Mouse (Mus musculus) heart, embryonic 13.5 days (tissue): ENCODE data around the gene Fkbp9. TPM values are rescaled to one million over a fixed set of nuclear protein-coding genes. Genes with fewer than 3 reads are reported as not detected.

Experiments
- ATAC-seq: fragments of 200-750 bp; cut with Nextera tagmentation; 2 replicates; pipeline ENCODE4 v1.8.0; 2017; ENCODE audit warnings: moderate TSS enrichment; ENCODE audit not compliant: insufficient number of reproducible peaks, low FRiP score, low TSS enrichment; ENCODE audit errors: extremely low read depth
- H3K27ac ChIP-seq: fragments of 300-500 bp; sonication (generic); replicated peaks from 2 replicates; pipeline ENCODE4 v1.5.1; 2015; ENCODE audit warnings: moderate library complexity, mild to moderate bottlenecking, inconsistent platforms
- H3K27me3 ChIP-seq: fragments of 300-500 bp; sonication (generic); replicated peaks from 2 replicates; pipeline ENCODE4 v1.6.1; 2015; ENCODE audit warnings: mild to moderate bottlenecking, inconsistent platforms
- H3K36me3 ChIP-seq: fragments of 300-500 bp; sonication (generic); 2 replicates; pipeline ENCODE4 v1.6.1; 2015; ENCODE audit warnings: mild to moderate bottlenecking, inconsistent platforms
- H3K4me1 ChIP-seq: fragments of 300-500 bp; sonication (generic); 2 replicates; pipeline ENCODE4 v1.6.1; 2015; ENCODE audit warnings: inconsistent platforms
- H3K4me2 ChIP-seq: fragments of 300-500 bp; sonication (generic); 2 replicates; pipeline ENCODE4 v1.6.1; 2015; ENCODE audit warnings: inconsistent platforms, mild to moderate bottlenecking, moderate library complexity
- H3K4me3 ChIP-seq: fragments of 300-500 bp; sonication (generic); 2 replicates; pipeline ENCODE4 v1.5.1; 2015; ENCODE audit warnings: moderate library complexity, mild to moderate bottlenecking, inconsistent platforms
- H3K9ac ChIP-seq: fragments of 300-500 bp; sonication (generic); 2 replicates; pipeline ENCODE4 v1.6.1; 2015; ENCODE audit warnings: inconsistent platforms, mild to moderate bottlenecking, moderate library complexity
- H3K9me3 ChIP-seq: fragments of 300-500 bp; sonication (generic); 2 replicates; pipeline ENCODE4 v1.6.1; 2016; ENCODE audit warnings: inconsistent platforms
- WGBS: fragments of 180-500 bp; shearing (Covaris S2); methylation state at CpG from one replicate; pipeline ENCODE4 v1.1.7; 2015; ENCODE audit warnings: mixed read lengths; 5-methylcytosine and 5-hydroxymethylcytosine counted together
- polyA plus RNA-seq: library from polyadenylated mRNA; unstranded; fragments of >200 nt; fragmentation: Nextera tagmentation; extraction: Ambion mirVana; gene quantifications from 2 replicates; pipeline ENCODE4 v1.2.1, GENCODE M21; 2015

The Fkbp9 gene
- polyA plus RNA-seq, 1 experiment from 2014 or later: 131 TPM

GRCm38 (mm10) chr6:56879352-56879955, 47.6 kb downstream of the Fkbp9 start:
- 15% methylated on average over 1 of the region's 1 CpGs for WGBS
- Histone ChIP-seq H3K27me3 (no peaks in the 10 kb centered on the region), H3K4me1 (peaks cover 23% of the 10 kb centered on the region), H3K4me2 (peak overlapping the region; percentile 24), H3K27ac (peak overlapping the region; percentile 79), H3K36me3 (peaks cover 84% of the 10 kb centered on the region), H3K9me3 (no peaks in the 10 kb centered on the region), H3K9ac (0 out of 2 replicates have a peak overlapping the region, but pooled peaks have one; percentile 11), H3K4me3 (no peak overlapping the region)
- peak; percentile 42; the same call in 1 of the 2 replicates for ATAC-seq

DNA sequence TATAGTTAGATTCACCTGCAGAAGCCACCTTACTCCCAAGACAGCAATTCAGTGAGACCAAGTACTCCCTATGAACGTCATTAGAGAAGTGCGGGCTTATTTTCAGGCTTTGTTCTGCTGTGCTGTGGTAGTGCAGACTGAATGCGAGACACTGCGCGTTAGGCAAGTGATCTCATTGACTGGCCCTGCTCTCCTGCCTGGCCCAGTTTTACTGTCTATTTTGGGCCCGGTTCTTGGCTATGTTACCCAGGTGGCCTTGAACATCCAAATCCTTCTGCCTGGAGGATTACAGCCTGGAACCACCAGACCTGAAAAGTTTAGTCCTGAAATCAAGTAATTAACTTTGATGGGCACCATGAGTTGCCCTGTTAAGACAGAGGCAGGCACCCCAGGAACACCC, 56.7 kb downstream of the Fkbp9 start:
- H3K27ac ChIP-seq: no peak overlapping the region
- H3K4me3 ChIP-seq: no peak overlapping the region
- no peaks in the 10 kb centered on the region for H3K4me1 ChIP-seq
- H3K36me3 ChIP-seq: peaks cover 77% of the 10 kb centered on the region
- ATAC-seq: no peak
- H3K27me3 ChIP-seq: no peaks in the 10 kb centered on the region
- H3K4me2 ChIP-seq: no peak overlapping the region
- no peak overlapping the region for H3K9ac ChIP-seq
- WGBS: 89% methylated on average over 6 of the region's 6 CpGs
- H3K9me3 ChIP-seq: no peaks in the 10 kb centered on the region

DNA sequence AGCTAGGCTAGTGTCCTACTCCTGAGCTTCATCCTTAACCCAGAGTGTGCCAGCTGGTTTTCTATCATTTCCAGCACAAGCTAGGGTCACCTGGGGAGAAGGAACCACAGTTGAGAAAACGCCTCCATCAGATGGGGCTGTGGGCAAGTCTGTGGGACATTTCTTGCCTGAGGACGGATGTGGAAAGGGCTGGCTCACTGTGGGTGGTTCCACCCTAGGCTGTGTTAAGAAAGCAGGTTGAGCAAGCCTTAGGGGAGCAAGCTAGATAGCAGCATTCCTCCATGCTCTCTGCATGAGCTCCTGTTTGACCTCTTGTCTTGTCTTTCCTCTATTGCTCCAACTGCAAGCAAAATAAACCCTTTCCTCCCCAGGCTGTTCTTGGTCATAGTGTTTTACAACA, 58.9 kb downstream of the Fkbp9 start:
- H3K36me3 ChIP-seq: peaks cover 58% of the 10 kb centered on the region
- no peak overlapping the region for H3K4me3 ChIP-seq
- H3K27ac ChIP-seq: no peak overlapping the region
- H3K27me3 ChIP-seq: no peaks in the 10 kb centered on the region
- H3K9me3 ChIP-seq: no peaks in the 10 kb centered on the region
- H3K4me2 ChIP-seq: no peak overlapping the region
- H3K4me1 ChIP-seq: no peaks in the 10 kb centered on the region
- H3K9ac ChIP-seq: no peak overlapping the region
- WGBS: 82% methylated on average over 2 of the region's 2 CpGs
- no peak for ATAC-seq

DNA sequence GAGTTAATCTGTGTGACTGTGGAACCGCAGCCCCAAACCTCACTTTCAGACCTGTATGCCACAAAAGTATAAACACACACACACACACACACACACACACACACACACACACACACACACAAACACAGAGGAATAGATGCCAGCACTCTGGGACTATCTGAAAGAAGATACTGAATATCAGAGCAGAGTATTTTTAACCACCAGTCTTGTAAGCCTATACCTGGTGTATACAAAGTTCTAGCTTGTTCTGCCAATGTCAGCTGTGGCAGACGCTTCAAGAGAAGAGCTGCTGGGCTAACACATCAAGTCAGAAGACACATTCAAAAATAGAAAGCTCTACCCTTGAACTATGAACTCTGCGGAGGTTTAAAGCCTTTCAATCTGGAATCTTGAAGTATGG, 67.7 kb downstream of the Fkbp9 start:
- 0 out of 2 replicates have a peak, but pooled peaks cover 2% of the 10 kb centered on the region for H3K36me3 ChIP-seq
- H3K27ac ChIP-seq: peak overlapping the region; percentile 36
- WGBS: 44% methylated on average over 3 of the region's 3 CpGs
- H3K9me3 ChIP-seq: no peaks in the 10 kb centered on the region
- H3K9ac ChIP-seq: peak overlapping the region; percentile 52
- ATAC-seq: no peak
- H3K4me3 ChIP-seq: peak overlapping the region; percentile 14; the same call in 1 of the 2 replicates
- peak overlapping the region; percentile 70 for H3K4me2 ChIP-seq
- peaks cover 53% of the 10 kb centered on the region for H3K4me1 ChIP-seq
- H3K27me3 ChIP-seq: no peaks in the 10 kb centered on the region

DNA sequence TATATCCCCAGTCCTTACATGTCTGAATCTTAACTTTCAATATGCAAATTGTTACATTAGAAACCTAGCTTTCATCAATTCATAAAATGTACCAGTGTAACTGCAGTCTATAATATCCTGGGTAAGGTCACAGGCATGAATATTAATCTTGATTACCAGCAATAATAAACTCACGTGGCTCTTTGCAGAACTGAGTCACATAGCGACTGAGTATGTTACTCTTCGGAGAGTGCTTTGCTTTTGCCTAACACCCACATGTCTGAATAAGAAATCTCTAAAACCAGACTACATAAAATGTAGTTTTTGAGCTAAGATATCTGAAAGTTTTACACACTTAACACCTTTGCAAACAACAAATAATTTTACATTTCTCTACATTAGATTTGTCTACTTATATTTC, 69.5 kb downstream of the Fkbp9 start:
- Histone ChIP-seq H3K27ac (peak overlapping the region; percentile 78; the same call in 1 of the 2 replicates), H3K4me1 (peaks cover 68% of the 10 kb centered on the region), H3K4me3 (peak overlapping the region; percentile 52), H3K27me3 (no peaks in the 10 kb centered on the region), H3K4me2 (peak overlapping the region; percentile 70), H3K9me3 (no peaks in the 10 kb centered on the region), H3K9ac (peak overlapping the region; percentile 71; the same call in 1 of the 2 replicates), H3K36me3 (0 out of 2 replicates have a peak, but pooled peaks cover 2% of the 10 kb centered on the region)
- no peak for ATAC-seq
- WGBS: 57% methylated on average over 3 of the region's 3 CpGs

DNA sequence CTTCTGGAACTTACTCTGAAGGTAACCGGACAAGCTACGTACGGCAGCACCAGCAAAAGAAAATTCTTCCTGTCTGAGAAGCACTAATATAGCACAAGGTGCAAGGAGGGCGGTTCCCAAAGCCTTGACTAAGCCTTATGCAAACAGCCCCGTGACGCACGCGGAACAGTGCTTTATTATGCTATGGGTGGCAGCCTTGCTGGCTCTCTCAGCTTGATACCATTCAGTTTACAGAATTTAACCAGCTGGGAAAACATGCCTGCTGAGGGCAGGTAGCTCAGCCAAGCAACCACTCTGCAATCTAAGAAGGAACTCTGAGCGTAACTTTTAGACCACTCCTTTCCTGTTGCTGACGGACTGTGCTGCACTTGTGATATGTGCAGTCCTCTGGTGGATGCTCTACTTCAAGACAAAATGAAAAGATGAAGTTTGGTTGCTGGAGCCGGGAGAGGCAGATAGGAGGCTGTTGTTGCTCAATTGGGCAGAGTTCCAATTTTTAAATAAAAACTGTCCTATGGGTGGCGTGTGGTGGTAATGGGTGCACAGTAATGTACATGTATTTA, 70.0 kb downstream of the Fkbp9 start:
- Histone ChIP-seq H3K27ac (peak overlapping the region; percentile 78), H3K27me3 (no peaks in the 10 kb centered on the region), H3K4me2 (peak overlapping the region; percentile 70), H3K4me3 (peak overlapping the region; percentile 52), H3K9me3 (no peaks in the 10 kb centered on the region), H3K4me1 (peaks cover 71% of the 10 kb centered on the region), H3K36me3 (0 out of 2 replicates have a peak, but pooled peaks cover 2% of the 10 kb centered on the region), H3K9ac (peak overlapping the region; percentile 71)
- WGBS: 15% methylated on average over 12 of the region's 12 CpGs
- ATAC-seq: peak; percentile 56; the same call in 1 of the 2 replicates

DNA sequence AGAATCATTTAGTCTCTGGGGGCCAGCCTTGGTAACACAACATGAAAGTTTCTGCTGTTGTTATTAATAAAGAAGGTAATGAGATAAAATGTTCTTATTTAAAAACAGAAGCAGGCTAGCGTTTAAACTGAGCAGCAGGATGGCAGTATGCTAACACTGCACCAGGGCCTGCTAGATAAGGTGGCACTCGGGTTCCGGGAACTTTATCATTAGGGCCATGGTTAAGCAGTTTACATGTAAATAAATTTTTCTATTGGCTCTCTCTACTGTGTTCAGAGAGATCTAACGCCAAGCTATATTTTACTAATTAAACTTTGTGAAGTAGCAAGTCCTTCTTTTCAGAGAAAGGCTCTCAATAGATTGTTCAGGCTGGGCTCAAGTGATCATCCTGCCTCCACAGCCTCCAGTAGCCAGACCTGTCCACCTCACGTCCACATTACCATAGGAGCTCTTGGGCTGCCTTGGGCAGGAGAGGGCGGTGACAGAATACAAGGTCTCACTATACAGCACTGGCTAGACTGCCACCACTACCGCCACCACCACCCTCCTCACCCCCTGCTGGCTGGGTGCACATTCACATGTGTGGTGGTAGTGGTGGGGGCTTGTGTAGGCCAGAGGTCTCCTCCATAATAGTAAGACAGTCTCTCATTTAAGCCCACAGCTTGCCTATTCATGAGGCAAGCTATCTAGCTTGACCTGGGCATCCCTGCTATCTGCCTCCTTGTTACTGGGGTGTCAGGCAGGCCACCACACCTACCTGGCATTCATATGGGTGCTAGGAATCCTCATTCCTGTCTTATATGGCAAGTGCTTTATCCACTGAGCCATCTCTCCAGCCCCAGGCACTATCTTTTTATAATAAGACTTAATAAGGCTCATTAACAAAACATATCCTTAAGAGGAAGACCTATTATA, 71.0 kb downstream of the Fkbp9 start:
- ATAC-seq: peak; percentile 40; the same call in 1 of the 2 replicates
- WGBS: 48% methylated on average over 7 of the region's 7 CpGs
- Histone ChIP-seq H3K9me3 (no peaks in the 10 kb centered on the region), H3K4me1 (peaks cover 76% of the 10 kb centered on the region), H3K27ac (peak overlapping the region; percentile 78), H3K9ac (no peak overlapping the region), H3K4me3 (peak overlapping the region; percentile 13; the same call in 1 of the 2 replicates), H3K27me3 (no peaks in the 10 kb centered on the region), H3K36me3 (no peaks in the 10 kb centered on the region), H3K4me2 (peak overlapping the region; percentile 70)

- no peaks in the 10 kb centered on the region for H3K27me3 ChIP-seq
- no peaks in the 10 kb centered on the region for H3K36me3 ChIP-seq
- no peak overlapping the region for H3K4me3 ChIP-seq
- peak overlapping the region; percentile 70 for H3K4me2 ChIP-seq
- peaks cover 76% of the 10 kb centered on the region for H3K4me1 ChIP-seq
- peak overlapping the region; percentile 29; the same call in 1 of the 2 replicates for H3K9ac ChIP-seq
- peak overlapping the region; percentile 67 for H3K27ac ChIP-seq
- no peak for ATAC-seq
- no peaks in the 10 kb centered on the region for H3K9me3 ChIP-seq
- WGBS: 24% methylated on average over 6 of the region's 6 CpGs
Measured at GRCm38 (mm10) chr6:56903831-56904230, 72.0 kb downstream of the Fkbp9 start.

DNA sequence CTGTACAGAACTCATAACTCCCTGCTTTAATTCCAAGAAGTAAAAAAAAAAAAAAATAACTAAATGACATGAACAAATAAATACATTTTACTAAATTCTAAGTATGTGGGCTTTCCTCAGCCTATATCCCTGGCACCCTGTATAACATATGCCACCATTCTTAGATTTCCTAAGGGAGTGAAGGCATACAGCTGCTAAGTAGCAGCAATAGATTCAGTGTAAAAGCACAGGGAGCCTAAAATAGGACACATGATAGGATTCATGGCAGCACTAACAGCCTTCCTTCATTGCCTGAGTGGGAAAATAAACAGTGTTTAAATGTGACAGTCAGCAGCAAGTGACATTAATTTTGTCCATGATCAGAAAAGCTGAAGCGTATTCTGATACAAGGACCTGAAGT, 72.5 kb downstream of the Fkbp9 start:
- 58% methylated on average over 1 of the region's 1 CpGs for WGBS
- Histone ChIP-seq H3K4me1 (peaks cover 71% of the 10 kb centered on the region), H3K9me3 (no peaks in the 10 kb centered on the region), H3K4me3 (no peak overlapping the region), H3K27ac (peak overlapping the region; percentile 67), H3K4me2 (peak overlapping the region; percentile 70), H3K9ac (peak overlapping the region; percentile 29; the same call in 1 of the 2 replicates), H3K27me3 (no peaks in the 10 kb centered on the region), H3K36me3 (no peaks in the 10 kb centered on the region)
- ATAC-seq: no peak

- WGBS: 84% methylated on average over 2 of the region's 2 CpGs
- H3K4me2 ChIP-seq: peak overlapping the region; percentile 70; the same call in 1 of the 2 replicates
- peak overlapping the region; percentile 67 for H3K27ac ChIP-seq
- H3K4me1 ChIP-seq: peaks cover 65% of the 10 kb centered on the region
- no peaks in the 10 kb centered on the region for H3K9me3 ChIP-seq
- no peaks in the 10 kb centered on the region for H3K27me3 ChIP-seq
- no peak overlapping the region for H3K9ac ChIP-seq
- no peaks in the 10 kb centered on the region for H3K36me3 ChIP-seq
- no peak overlapping the region for H3K4me3 ChIP-seq
- ATAC-seq: no peak
Measured at GRCm38 (mm10) chr6:56904982-56905381, 73.1 kb downstream of the Fkbp9 start.

- Histone ChIP-seq H3K4me2 (no peak overlapping the region), H3K27ac (no peak overlapping the region), H3K9me3 (no peaks in the 10 kb centered on the region), H3K4me3 (no peak overlapping the region), H3K4me1 (peaks cover 61% of the 10 kb centered on the region), H3K36me3 (no peaks in the 10 kb centered on the region), H3K27me3 (no peaks in the 10 kb centered on the region), H3K9ac (no peak overlapping the region)
- WGBS: 89% methylated on average over 5 of the region's 5 CpGs
- no peak for ATAC-seq
Measured at GRCm38 (mm10) chr6:56905486-56905885, 73.6 kb downstream of the Fkbp9 start.
